Mouse (Mus musculus) ovary, adult 18-20 months (tissue): ENCODE data around the gene Dbil5.

Source experiments
- DNase-seq: peaks from one replicate; pipeline ENCODE4 v3.0.0; 2022; ENCODE audit warnings: low spot score, mixed read lengths

Dbil5 gene

GRCm38 (mm10) chr11:76236136-76236535 lies 18.7 kb downstream of the Dbil5 start:
- DNase-seq = no peak

GRCm38 (mm10) chr11:76239750-76240149 lies 22.3 kb downstream of the Dbil5 start:
- DNase-seq = no peak

GRCm38 (mm10) chr11:76242901-76243810 lies 25.7 kb downstream of the Dbil5 start, which contains the start of the genes Mrm3 and Glod4:
Gene Mrm3 (plus strand): TSS chr11:76243715.
Gene Glod4 (minus strand): TSS chr11:76243725.
- DNase-seq = peak; percentile 81

- no peak for DNase-seq
These were observed 26.6 kb downstream of the Dbil5 start for GRCm38 (mm10) chr11:76243811-76244546.

GRCm38 (mm10) chr11:76246439-76246838 lies 29.0 kb downstream of the Dbil5 start:
- no peak for DNase-seq

- DNase-seq = no peak
These were observed 29.8 kb downstream of the Dbil5 start for GRCm38 (mm10) chr11:76247239-76247638.

- no peak for DNase-seq
These were observed 34.6 kb downstream of the Dbil5 start for GRCm38 (mm10) chr11:76252036-76252435.

GRCm38 (mm10) chr11:76253145-76253917 lies 35.9 kb downstream of the Dbil5 start:
- DNase-seq = peak; percentile 59

GRCm38 (mm10) chr11:76253918-76254264 lies 36.5 kb downstream of the Dbil5 start:
- no peak for DNase-seq

GRCm38 (mm10) chr11:76255431-76256001 lies 38.1 kb downstream of the Dbil5 start:
- no peak for DNase-seq

- DNase-seq = no peak
These were observed 38.7 kb downstream of the Dbil5 start for GRCm38 (mm10) chr11:76256129-76256528.

- DNase-seq = no peak
These were observed 40.0 kb downstream of the Dbil5 start for GRCm38 (mm10) chr11:76257386-76257785.

GRCm38 (mm10) chr11:76258511-76258910 lies 41.1 kb downstream of the Dbil5 start:
- no peak for DNase-seq

GRCm38 (mm10) chr11:76260208-76261050 lies 43.0 kb downstream of the Dbil5 start:
- DNase-seq = no peak

GRCm38 (mm10) chr11:76261224-76261623 lies 43.8 kb downstream of the Dbil5 start:
- no peak for DNase-seq

GRCm38 (mm10) chr11:76262611-76263351 lies 45.4 kb downstream of the Dbil5 start:
- DNase-seq = no peak

GRCm38 (mm10) chr11:76267550-76267949 lies 50.1 kb downstream of the Dbil5 start:
- DNase-seq = no peak

- no peak for DNase-seq
These were observed 50.6 kb downstream of the Dbil5 start for GRCm38 (mm10) chr11:76268001-76268459.
